Mouse (Mus musculus) embryonic fibroblast, embryonic 13.5 days (primary cell): ENCODE measurements at regions not wholly inside any gene's neighbourhood (a gene's known extent, or its start where the extent isn't known, plus 50 kb on each side); places are given as distances from the start of the nearest gene placed in this dataset.

Experiments used
- CTCF ChIP-seq: IDR thresholded peaks from 2 replicates; pipeline ENCODE4 v1.5.1; 2011; ENCODE audit warnings: mild to moderate bottlenecking, control low read depth, low read length, moderate library complexity, borderline replicate concordance; ENCODE audit not compliant: insufficient read depth
- POLR2A ChIP-seq: IDR thresholded peaks from 2 replicates; pipeline ENCODE4 v1.6.1; 2011; ENCODE audit warnings: low read depth, mild to moderate bottlenecking, control low read depth, low read length, moderate library complexity

DNA sequence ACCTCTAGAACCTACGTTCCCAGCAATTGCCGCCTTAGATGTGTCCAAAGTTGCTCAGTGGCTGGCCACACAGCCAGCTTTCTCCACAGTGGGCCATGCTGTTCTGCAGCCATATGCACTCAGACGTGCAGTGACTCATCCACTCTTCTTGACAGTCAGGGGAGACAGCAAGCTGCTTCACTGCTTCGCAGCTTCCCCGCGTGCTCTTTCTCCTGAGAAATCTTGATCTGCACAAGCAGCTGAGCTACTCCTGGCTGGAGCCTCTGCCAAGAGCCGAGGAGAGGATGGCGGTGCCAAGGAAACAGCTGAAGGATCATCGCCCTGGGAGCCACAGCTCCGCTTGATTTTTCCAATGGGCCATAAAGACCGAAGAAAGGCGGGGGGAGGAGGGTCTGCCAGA, 73.2 kb downstream of the Smug1 start:
- TF ChIP-seq CTCF (no peak), POLR2A (no peak)
